Mouse (Mus musculus) hindbrain, embryonic 14.5 days (tissue): ENCODE measurements around the gene Iqgap1. TPM values are rescaled to one million over a fixed set of nuclear protein-coding genes. Genes with fewer than 3 reads are reported as not detected.

Experiments
- ATAC-seq: fragments of 200-750 bp; cut with Nextera tagmentation; 2 replicates; pipeline ENCODE4 v1.8.0; 2017; ENCODE audit warnings: moderate number of reproducible peaks, mild to moderate bottlenecking, moderate TSS enrichment, moderate library complexity; ENCODE audit not compliant: low FRiP score
- DNase-seq: peaks from one replicate; pipeline ENCODE4 v3.0.0-alpha.2; 2015; ENCODE audit warnings: low spot score
- H3K27ac ChIP-seq: fragments of 300-500 bp; sonication (generic); 2 replicates; pipeline ENCODE4 v1.5.1; 2014; ENCODE audit warnings: mild to moderate bottlenecking, moderate library complexity
- H3K27me3 ChIP-seq: fragments of 300-500 bp; sonication (generic); 2 replicates; pipeline ENCODE4 v1.6.1; 2014; ENCODE audit warnings: mild to moderate bottlenecking, low read length, mixed read lengths; ENCODE audit not compliant: control insufficient read depth, insufficient read depth
- H3K36me3 ChIP-seq: fragments of 300-500 bp; sonication (generic); replicated peaks from 2 replicates; pipeline ENCODE4 v1.6.1; 2014; ENCODE audit not compliant: control insufficient read depth, insufficient read depth
- H3K4me1 ChIP-seq: fragments of 300-500 bp; sonication (generic); replicated peaks from 2 replicates; pipeline ENCODE4 v1.6.1; 2014; ENCODE audit warnings: antibody characterized with exemption, low read length, mixed read lengths; ENCODE audit not compliant: control insufficient read depth, insufficient read depth
- H3K4me2 ChIP-seq: fragments of 300-500 bp; sonication (generic); replicated peaks from 2 replicates; pipeline ENCODE4 v1.6.1; 2014; ENCODE audit warnings: mild to moderate bottlenecking, moderate library complexity
- H3K4me3 ChIP-seq: fragments of 300-500 bp; sonication (generic); replicated peaks from 2 replicates; pipeline ENCODE4 v1.5.1; 2014; ENCODE audit warnings: mild to moderate bottlenecking, low read length
- H3K9ac ChIP-seq: fragments of 300-500 bp; sonication (generic); 2 replicates; pipeline ENCODE4 v1.6.1; 2014
- H3K9me3 ChIP-seq: fragments of 300-500 bp; sonication (generic); 2 replicates; pipeline ENCODE4 v1.6.1; 2016; ENCODE audit warnings: low read length; ENCODE audit not compliant: control insufficient read depth
- WGBS: fragments of 180-500 bp; shearing (Covaris S2); extraction: QIAGEN DNeasy Blood & Tissue Kit; methylation state at CpG from one replicate; pipeline ENCODE4 v1.1.7; 2014; 5-methylcytosine and 5-hydroxymethylcytosine counted together
- polyA plus RNA-seq: library from polyadenylated mRNA; unstranded; fragments of >200 nt; fragmentation: Nextera tagmentation; extraction: Ambion mirVana; gene quantifications from 2 replicates; pipeline ENCODE4 v1.2.1, GENCODE M21; 2014

Gene Iqgap1
- polyA plus RNA-seq, 1 experiment from 2014 or later, result 24.7 TPM

DNA sequence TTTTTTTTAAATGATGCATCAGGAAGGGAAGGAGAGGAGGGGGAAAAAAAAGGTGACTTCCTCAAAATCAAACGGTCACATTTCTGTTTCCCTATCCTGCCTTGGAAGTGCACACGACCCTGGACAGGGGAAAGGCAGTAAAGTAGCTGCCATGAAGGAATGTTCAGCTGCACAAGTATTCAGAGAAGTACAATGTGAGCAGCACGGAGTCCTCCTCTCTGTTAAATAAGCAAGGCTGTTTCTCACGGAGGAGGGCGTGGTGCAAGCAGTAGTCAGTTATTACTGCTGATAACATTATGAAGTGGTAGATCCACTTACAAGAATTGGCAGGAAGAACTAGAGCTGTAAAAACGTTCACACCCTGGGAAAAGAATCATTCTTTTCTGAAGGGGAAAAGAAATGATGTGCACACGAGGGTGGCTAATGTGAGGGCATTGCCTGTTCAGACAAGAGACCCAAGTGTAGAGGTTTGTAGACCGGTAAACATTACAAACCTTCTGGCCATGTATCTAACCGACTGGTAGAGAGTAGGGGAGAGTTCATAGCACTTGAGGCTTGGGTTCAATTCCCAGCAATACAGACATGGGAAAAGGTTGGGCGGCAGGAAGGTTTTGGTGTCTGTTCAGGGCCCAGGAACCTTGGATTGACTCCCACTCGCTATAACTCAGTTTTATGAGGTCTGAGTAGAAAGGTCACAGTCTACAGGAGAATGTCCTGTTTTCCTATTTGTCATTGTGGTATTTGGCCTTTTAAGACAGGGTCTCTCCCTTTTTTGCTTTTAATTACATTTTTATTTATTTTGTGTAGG is 1.7 kb downstream of the Iqgap1 start:
- 80% methylated on average over 11 of the region's 11 CpGs for WGBS
- Histone ChIP-seq H3K36me3 (no peaks in the 10 kb centered on the region), H3K9me3 (no peaks in the 10 kb centered on the region), H3K27me3 (no peaks in the 10 kb centered on the region), H3K4me2 (no peak overlapping the region), H3K9ac (no peak overlapping the region), H3K27ac (no peak overlapping the region), H3K4me3 (no peak overlapping the region), H3K4me1 (no peaks in the 10 kb centered on the region)
- no peak for ATAC-seq
- DNase-seq, result no peak

DNA sequence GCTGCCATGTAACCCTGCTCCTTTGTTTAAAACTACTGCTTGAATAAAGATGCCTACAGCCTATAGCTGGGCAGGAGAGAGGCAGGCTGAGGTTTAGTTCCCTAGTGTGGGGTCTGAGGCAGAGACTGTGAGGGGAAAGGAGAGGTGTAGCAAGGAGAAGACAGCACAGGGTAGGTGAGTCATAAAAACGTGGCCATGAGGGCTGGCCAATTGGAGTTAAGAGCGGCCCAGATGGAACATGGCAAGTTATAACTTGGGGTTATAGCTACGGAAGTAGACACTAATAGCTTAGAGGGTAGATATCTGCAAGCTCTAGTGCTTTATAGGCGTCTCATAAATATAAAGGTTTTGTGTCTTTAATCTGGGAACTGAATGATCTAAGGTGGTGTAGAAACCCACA is 2.5 kb downstream of the Iqgap1 start:
- Histone ChIP-seq H3K27me3 (no peaks in the 10 kb centered on the region), H3K9me3 (no peaks in the 10 kb centered on the region), H3K4me3 (no peak overlapping the region), H3K27ac (no peak overlapping the region), H3K4me1 (no peaks in the 10 kb centered on the region), H3K4me2 (no peak overlapping the region), H3K9ac (no peak overlapping the region), H3K36me3 (no peaks in the 10 kb centered on the region)
- no peak for DNase-seq
- no peak for ATAC-seq
- WGBS, result 88% methylated on average over 4 of the region's 4 CpGs

- no peaks in the 10 kb centered on the region for H3K9me3 ChIP-seq
- no peaks in the 10 kb centered on the region for H3K27me3 ChIP-seq
- H3K4me2 ChIP-seq, result no peak overlapping the region
- ATAC-seq (no peak), DNase-seq (no peak)
- 91% methylated on average over 4 of the region's 4 CpGs for WGBS
- H3K36me3 ChIP-seq, result no peaks in the 10 kb centered on the region
- no peak overlapping the region for H3K27ac ChIP-seq
- H3K4me1 ChIP-seq, result no peaks in the 10 kb centered on the region
- H3K9ac ChIP-seq, result no peak overlapping the region
- H3K4me3 ChIP-seq, result no peak overlapping the region
These were observed 4.9 kb downstream of the Iqgap1 start for GRCm38 (mm10) chr7:80820838-80821237.

GRCm38 (mm10) chr7:80816641-80817040 is 9.1 kb downstream of the Iqgap1 start:
- no peaks in the 10 kb centered on the region for H3K4me1 ChIP-seq
- ATAC-seq, result no peak
- H3K4me2 ChIP-seq, result no peak overlapping the region
- WGBS, result 73% methylated on average over 5 of the region's 5 CpGs
- no peaks in the 10 kb centered on the region for H3K9me3 ChIP-seq
- H3K4me3 ChIP-seq, result no peak overlapping the region
- no peaks in the 10 kb centered on the region for H3K27me3 ChIP-seq
- no peak overlapping the region for H3K9ac ChIP-seq
- DNase-seq, result no peak
- no peak overlapping the region for H3K27ac ChIP-seq
- no peaks in the 10 kb centered on the region for H3K36me3 ChIP-seq

GRCm38 (mm10) chr7:80813397-80813796 is 12.4 kb downstream of the Iqgap1 start:
- Histone ChIP-seq H3K27ac (no peak overlapping the region), H3K4me1 (no peaks in the 10 kb centered on the region), H3K9ac (no peak overlapping the region), H3K4me3 (no peak overlapping the region), H3K27me3 (no peaks in the 10 kb centered on the region), H3K4me2 (no peak overlapping the region), H3K9me3 (no peaks in the 10 kb centered on the region), H3K36me3 (no peaks in the 10 kb centered on the region)
- ATAC-seq, result no peak
- no peak for DNase-seq
- 90% methylated on average over 4 of the region's 4 CpGs for WGBS

GRCm38 (mm10) chr7:80806331-80806730 is 19.4 kb downstream of the Iqgap1 start:
- WGBS, result 81% methylated on average over 4 of the region's 4 CpGs
- ATAC-seq, result no peak
- no peaks in the 10 kb centered on the region for H3K36me3 ChIP-seq
- no peak overlapping the region for H3K27ac ChIP-seq
- H3K4me1 ChIP-seq, result peaks cover 9% of the 10 kb centered on the region
- no peak overlapping the region for H3K4me3 ChIP-seq
- no peaks in the 10 kb centered on the region for H3K27me3 ChIP-seq
- no peak overlapping the region for H3K4me2 ChIP-seq
- H3K9me3 ChIP-seq, result no peaks in the 10 kb centered on the region
- H3K9ac ChIP-seq, result no peak overlapping the region
- no peak for DNase-seq

DNA sequence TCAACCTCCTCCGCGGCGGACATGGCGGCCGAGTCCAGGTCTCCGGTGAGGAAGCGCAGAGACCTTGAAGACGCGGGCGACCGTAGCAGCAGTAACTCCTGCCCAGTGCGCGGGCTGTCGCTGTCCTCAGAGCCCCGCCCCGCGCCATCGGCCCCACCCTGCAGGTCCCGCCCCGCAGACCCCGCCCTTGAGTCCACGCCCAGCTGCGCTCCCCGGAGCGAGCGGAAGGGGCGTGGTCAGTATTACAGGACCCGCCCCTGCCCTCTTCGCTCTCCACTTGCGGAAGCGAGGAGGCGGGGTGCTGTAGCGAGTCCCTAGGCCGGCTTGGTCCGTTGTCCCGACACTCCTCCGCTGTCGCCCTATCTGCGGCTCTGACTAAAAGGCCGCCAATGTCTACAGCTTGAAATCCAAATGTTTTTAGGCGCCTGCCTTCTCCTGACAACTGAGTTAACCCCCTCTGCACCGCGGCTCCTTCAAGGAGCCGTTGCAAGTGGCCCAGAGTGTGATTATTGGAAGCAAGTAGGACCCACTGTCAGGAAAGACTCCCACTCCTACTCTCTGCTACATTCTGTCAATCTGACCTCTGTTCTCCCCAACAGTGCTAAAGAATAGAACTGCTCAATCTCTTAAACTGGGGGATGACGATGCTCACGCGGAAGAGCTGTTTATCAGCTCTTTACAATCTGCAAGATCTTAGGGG is 22.5 kb downstream of the Iqgap1 start:
- WGBS, result under 1% methylated on average over 44 of the region's 47 CpGs
- no peaks in the 10 kb centered on the region for H3K27me3 ChIP-seq
- H3K9ac ChIP-seq, result peak overlapping the region; percentile 88
- peak overlapping the region; percentile 58 for H3K4me2 ChIP-seq
- peak overlapping the region; percentile 80 for H3K27ac ChIP-seq
- H3K9me3 ChIP-seq, result no peaks in the 10 kb centered on the region
- ATAC-seq (peak; percentile 98), DNase-seq (peak; percentile 92)
- peak overlapping the region; percentile 90 for H3K4me3 ChIP-seq
- peaks cover 9% of the 10 kb centered on the region for H3K4me1 ChIP-seq
- peaks cover 15% of the 10 kb centered on the region for H3K36me3 ChIP-seq

DNA sequence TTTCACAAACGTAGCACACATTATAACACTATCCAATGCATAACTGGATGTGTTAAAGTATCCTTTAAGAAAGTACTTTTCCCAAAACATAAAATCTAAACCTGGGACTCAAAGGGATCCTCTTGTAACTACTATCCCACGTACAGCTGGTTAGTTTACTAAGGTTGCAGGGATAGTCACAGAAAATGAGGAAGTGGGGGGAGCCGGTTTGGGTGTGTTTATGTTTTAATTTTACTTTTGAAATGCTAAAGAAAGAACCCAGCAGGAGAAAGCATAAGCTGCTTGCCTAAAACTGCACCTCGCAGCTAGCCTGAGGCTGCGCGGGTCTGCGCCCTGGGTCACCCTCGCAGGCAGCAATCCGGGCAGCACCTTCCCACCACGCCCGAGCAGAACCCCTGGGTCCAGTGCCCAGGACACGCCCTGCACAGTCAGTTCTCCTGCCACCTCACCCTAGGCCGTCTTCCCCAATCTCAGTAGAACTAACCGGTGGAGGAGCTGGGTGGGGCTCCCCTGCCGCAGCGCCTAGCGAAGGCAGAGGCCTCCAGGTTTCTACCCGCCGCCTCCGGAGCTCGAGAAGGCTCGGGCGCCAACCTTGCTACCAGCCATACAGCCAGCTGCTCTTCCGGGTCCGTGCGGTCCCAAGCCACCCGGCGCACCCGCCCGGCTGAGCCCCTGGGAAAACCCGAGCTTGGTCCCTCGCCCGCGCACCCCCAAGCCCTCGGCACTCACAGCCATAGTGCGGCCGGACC is 23.2 kb downstream of the Iqgap1 start:
- H3K36me3 ChIP-seq, result peaks cover 22% of the 10 kb centered on the region
- 2% methylated on average over 37 of the region's 37 CpGs for WGBS
- DNase-seq (peak; percentile 31), ATAC-seq (peak; percentile 77)
- H3K27ac ChIP-seq, result peak overlapping the region; percentile 80
- H3K9ac ChIP-seq, result peak overlapping the region; percentile 88
- no peaks in the 10 kb centered on the region for H3K9me3 ChIP-seq
- H3K4me2 ChIP-seq, result peak overlapping the region; percentile 58
- H3K4me1 ChIP-seq, result peaks cover 9% of the 10 kb centered on the region
- H3K27me3 ChIP-seq, result no peaks in the 10 kb centered on the region
- H3K4me3 ChIP-seq, result peak overlapping the region; percentile 90

DNA sequence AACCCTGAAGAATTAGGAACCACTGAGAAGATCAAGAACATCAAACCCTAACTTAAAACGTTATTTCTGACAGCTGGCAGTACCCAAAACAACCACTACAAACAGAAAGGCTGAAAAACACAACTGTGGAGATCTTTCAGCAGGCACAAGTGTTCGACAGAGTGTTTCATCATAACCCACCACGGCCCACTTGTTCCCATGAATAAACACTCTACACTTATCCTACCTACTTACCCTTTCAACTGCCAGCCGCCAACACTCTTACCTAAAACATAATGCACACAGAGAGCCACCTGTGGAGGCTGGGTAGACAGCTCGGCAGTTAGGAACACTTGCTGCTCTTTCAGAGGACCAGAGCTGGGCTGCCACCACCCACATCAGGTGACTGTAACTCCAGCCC is 26.5 kb downstream of the Iqgap1 start:
- no peak for ATAC-seq
- H3K36me3 ChIP-seq, result peaks cover 37% of the 10 kb centered on the region
- H3K4me2 ChIP-seq, result no peak overlapping the region
- no peak overlapping the region for H3K27ac ChIP-seq
- 89% methylated on average over 5 of the region's 5 CpGs for WGBS
- no peak for DNase-seq
- no peak overlapping the region for H3K4me3 ChIP-seq
- H3K9ac ChIP-seq, result no peak overlapping the region
- peaks cover 9% of the 10 kb centered on the region for H3K4me1 ChIP-seq
- no peaks in the 10 kb centered on the region for H3K27me3 ChIP-seq
- H3K9me3 ChIP-seq, result no peaks in the 10 kb centered on the region
